Mouse (Mus musculus): ENCODE data around the gene G430095P16Rik. TPM values are rescaled to one million over a fixed set of nuclear protein-coding genes. Genes with fewer than 3 reads are reported as not detected.

The G430095P16Rik gene
- total RNA-seq, 2 experiments from 2014 or later: 0.39 TPM; not detected in 1

DNA sequence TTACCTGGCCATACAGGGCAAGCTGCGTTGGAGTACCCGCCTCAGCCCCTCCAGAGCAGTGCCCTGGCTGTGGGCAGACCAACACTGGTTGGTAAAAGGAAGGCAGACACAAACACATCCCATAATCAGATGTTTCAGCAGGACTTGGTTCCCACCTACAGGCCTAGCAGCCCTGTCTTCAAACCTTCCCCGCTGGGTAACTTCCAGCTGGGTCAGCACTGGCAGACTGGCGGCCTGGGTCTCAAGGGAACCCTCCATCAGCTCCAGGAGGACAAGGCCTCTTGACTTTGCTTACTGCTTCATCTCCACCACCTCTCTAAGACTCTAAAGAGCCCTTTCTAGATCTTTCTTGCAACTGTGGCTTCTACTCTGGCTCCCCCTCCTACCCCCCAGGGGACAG lies 13.7 kb downstream of the G430095P16Rik start:
- intact Hi-C loops (cut with DNase I): loop anchor here (2.0 to 5.0 kb wide), 2 partner anchors 26 to 34 kb away; partner anchors contain the start of gene Lyl1
- DNase-seq (ENCODE audit: low spot score): no peak

DNA sequence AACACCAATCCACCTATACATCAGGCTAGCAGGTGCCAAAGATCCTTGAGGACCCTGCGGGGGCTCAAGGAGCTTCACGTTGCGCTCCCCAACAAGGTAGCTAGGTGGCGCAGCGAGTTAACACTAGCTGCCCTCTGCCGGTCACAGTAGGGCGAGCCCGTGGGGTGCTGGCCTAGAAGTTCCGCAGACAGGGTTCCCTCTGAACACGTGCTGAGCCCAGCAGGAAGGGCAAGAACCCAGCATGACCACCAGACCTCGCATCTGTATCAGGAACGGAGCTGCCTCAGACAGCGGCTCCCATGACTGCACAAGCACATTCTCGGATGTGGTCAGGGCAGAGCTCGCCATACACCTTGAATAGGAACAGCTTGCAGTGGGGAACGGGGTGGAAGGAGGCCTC lies 14.8 kb downstream of the G430095P16Rik start:
- intact Hi-C loops (cut with DNase I): loop anchor here (1.0 to 5.0 kb wide), 3 partner anchors 27 to 73 kb away; partner anchors contain the start of gene Lyl1

DNA sequence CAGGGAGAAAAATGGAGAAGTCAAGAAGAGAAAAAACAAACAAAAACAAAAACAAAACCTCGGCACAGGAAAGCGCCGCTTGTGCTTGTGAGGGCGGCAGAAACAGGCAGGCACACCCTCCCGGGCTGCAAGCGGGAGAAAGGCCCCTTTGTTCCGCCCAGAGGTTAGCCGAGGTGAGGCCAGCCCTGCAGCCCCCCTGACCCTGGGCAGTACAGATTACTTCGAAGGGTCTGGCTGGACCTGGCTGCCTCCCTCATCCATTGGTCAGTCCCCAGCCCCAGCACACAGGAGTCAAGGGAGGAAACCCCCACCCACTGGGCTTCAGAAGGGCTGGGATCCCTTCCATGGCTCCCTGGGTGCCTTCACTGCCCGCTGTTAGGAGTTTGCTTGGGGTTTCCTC lies 15.5 kb downstream of the G430095P16Rik start:
- DNase-seq (ENCODE audit: low spot score): no peak
- intact Hi-C loops (cut with DNase I): loop anchor here (5.0 kb wide), 1 partner anchor 36 kb away; the partner anchor contains the start of gene Lyl1

More for the DNA sequence above, 14.8 kb downstream of the G430095P16Rik start:
- peak; percentile 64 for DNase-seq (ENCODE audit: low spot score)

DNA sequence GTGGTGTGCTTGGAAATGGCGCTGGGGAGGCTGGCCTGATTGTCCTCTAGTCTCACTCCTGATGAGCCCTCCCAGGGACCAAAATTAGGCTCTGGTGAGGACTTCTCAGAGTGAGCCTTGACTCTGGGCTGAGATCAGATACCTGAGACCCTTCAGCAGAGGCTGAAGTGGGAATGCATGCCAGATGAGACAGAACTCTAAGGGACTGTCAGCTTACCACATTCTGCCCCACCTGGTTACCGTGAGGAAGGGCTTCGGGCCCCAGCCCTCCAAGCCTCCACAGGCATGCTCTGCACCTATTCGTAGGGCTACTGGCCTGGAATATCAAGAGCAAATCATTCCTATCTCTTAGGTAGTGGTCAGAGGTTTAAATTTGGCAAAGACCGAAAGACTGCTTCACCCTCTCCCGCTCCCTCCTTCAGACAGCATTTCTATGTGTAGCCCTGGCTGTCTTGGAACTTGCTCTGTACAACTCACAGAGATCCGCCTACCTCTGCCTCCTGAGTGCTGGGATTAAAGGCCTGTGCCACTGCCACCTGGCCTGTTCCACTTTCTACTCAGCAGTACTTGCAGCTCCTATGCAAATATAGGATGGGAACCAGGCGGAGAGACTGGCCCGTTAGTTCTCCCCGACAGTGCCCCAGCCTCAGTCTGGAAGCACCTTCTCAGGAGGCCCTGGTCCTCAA lies 16.1 kb downstream of the G430095P16Rik start:
- DNase-seq (ENCODE audit: low spot score): no peak
- intact Hi-C loops (cut with DNase I): loop anchor here (5.0 kb wide), 1 partner anchor 37 kb away; the partner anchor contains the start of gene Lyl1

DNA sequence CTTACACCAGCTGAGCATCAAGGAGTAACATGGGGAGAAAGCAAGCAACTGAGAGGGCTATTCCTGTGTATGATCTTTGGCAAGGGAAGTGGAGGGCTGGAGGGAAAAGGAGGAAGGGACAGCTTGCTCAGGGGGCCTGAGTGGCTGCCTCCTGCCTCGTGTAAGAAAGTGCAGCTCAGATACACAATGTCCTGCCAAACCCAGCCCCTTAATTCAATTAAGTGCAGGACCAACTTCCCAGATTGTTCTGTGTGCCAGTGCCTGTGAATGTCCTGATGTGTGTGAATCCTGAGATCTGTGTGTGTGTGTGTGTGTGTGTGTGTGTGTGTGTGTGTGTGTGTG lies 16.6 kb downstream of the G430095P16Rik start:
- DNase-seq (ENCODE audit: low spot score): no peak
- intact Hi-C loops (cut with DNase I): loop anchor here (5.0 kb wide), 1 partner anchor 37 kb away; the partner anchor contains the start of gene Lyl1

DNA sequence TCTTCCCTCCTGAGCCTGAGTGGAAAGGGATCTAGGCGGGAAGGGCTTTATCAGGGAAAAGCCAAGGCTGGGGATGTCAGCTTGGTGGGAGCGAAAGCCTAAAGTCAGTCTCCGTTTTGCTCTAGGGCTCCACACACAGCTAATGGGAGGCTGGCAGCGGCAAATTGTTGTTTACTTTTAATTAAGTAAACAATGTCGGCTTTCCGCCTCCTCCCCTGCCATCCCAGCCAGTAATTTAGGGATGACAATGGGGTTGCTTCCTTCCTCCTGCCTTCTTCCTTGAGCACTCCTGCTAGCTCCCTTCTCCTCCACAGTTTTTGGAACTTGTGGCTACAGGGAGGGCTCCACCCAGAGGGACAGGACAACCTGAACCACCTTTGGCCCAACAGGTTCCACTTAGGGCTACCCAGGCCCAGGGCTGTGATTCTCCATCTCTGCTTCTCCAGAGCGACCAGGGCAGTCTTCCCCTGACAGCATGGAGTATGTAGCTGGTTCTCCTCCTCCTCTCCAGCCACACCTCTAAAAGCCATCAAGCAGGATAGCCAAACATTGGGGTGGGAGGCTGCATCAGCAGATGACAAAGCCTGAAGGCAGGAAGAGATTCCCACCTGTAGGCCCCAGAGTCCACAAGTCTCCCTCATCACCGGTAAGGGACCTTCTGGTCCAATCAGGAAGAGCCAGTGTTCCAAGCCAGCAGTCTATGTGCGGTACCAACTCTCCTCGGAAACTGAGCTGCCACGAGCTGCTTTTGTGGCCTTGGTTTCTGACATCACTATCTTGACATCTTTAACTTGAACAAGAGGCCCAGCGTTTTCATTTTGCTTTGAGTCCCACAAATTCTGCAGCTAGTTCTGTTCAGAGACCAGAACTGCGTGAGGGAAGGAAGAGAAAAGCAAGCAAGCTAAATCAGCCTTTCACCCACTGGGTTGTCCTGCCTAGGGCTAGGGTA lies 18.4 kb downstream of the G430095P16Rik start:
- intact Hi-C loops (cut with DNase I): no loop called here
- no peak for DNase-seq (ENCODE audit: low spot score)

DNA sequence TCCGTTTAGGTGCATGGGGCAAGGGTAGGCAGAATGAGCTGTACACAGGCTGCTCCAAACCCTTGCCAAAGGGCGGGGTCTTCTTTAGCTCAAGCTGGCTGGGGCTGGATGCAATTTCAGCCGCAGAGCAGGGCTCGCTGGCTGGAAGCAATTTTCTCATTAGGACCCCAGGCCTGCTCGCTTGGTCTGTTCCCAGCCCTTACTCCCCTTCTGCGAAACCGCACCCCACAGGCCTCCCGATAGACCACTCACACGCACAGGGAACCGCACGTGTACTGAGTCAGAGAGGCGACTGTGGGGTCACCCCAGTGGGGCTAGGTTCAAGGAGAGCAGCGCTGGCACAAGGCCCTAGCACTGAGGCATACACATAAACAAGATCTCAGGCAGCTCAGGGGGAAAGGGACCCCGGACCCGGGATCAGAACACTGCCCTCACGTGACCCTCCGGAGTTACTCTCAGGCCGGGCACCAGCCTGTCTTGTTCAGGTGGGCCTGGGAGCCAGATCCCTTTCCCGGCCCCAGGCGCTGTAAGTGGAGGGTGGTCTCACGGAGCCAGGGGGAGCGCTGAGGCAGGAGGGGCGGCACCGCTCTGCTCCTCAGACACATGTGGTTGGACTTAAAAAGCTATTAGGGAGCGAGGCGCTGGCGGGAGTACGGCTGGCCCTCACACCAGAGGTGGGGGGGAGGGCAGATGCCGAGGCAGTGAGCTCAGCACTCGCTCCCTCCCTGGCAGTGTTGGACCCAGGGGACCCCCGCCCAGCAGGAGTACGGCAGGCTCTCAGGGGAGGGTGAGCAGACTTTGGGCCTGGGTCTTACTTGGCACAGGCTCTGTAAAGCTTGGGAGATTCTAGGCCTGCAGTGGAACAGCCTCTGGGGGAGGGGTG lies 19.6 kb downstream of the G430095P16Rik start:
- peak; percentile 74 for DNase-seq (ENCODE audit: low spot score)

DNA sequence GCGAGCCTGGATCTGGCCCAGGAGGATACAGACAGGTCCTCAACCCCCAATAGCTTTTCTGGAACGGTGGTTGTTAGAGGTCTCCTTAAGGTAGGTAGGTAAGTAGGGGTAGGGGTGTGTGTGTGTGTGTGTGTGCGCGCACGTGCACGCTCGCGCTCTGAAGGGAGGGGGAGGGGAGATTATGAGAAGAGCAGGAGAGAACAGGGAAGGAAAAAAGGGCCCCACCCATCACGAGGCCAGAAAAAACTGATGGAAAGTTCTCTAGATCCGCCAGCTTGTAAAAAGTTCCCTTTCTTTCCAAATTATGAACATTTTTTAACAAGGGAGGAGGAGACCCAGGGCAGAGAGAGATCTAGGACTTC lies 20.2 kb downstream of the G430095P16Rik start:
- DNase-seq (ENCODE audit: low spot score): peak; percentile 40
- intact Hi-C loops (cut with DNase I): no loop called here

More for the DNA sequence above, 19.6 kb downstream of the G430095P16Rik start:
- intact Hi-C loops (cut with DNase I): no loop called here

DNA sequence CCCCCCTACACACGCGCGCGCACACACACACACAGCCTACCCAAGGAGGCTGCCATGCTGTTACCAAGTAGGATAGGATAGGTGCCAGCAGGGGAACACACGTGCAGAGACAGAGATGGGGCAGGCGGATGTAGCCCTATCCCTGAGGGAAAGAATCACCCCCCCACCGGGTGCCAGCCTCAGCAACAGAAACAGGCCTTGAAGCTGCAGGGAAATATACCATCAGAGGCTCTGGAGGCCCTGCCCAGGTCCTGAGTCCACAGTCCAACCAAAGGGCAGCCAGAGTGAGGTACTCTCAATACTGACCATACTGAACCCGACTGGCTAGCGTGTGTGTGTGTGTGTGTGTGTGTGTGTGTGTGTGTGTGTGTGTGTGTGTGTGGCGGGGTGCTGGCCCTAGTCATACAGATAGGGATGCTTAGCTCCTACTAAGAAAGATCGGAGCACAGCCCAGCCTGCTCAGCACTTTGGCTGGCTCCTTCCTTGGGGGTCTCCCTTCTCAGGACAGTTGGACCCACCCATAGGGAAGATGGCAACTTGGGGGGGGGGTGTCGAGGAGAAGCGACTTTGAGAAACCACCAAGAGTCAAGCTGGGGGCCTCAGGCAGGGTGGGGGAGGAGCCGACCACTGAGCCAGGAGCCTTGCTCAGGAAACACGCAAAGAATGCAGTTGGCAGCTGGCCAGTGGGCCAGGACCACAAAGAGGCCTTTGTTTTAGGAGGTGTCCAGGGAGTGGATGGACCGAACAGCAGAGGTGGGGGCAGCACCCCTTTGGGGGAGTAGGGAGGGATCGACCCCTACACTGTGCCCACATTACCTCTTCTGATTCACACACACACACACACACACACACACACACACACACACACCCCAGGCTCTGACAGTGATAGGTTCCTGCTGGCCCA lies 21.0 kb downstream of the G430095P16Rik start:
- DNase-seq (ENCODE audit: low spot score): peak; percentile 70
- intact Hi-C loops (cut with DNase I): no loop called here

DNA sequence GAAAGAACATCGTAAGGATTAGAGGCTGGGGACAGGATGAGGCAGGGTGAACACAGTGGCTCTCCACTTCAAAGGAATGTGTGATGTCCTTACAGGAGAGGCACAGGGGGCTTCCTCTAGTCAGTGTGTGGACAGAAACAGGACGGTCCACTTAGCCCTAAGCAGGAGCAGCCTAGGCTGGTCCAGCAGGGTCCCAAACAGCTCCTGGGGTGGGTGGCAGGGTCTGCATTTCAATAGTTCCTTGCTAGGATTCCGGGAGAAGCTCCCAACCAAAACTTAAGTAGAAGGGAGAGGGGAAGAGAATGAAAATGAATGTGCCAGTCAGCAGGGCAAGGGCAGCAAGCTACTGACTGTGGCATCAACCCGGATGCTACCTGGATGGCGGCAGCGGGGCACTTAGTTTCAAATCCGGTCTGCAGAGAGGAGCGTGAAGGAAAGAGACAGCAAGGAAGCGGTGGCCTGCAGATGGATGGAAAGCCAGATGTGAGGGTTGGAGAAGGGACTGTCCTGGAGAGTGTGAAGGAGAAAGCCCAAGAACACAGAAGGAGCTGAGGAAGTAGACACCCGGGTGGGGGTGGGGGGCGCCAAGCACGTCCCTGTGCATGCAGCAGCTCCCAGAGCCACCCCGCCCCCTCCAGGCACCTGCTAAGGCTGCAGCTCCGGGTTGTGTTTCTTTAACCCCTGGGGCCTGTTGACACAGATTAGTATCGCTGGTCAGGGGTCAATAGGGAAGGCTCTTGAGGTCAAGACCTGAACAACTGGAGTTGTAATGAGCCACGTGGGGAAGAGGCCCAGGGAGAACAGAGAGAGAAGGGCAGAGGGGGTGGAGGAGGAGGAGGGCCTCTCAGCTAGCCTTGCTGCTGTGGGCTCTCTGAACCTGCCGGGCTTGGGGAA lies 22.5 kb downstream of the G430095P16Rik start:
- no peak for DNase-seq (ENCODE audit: low spot score)
- intact Hi-C loops (cut with DNase I): no loop called here

DNA sequence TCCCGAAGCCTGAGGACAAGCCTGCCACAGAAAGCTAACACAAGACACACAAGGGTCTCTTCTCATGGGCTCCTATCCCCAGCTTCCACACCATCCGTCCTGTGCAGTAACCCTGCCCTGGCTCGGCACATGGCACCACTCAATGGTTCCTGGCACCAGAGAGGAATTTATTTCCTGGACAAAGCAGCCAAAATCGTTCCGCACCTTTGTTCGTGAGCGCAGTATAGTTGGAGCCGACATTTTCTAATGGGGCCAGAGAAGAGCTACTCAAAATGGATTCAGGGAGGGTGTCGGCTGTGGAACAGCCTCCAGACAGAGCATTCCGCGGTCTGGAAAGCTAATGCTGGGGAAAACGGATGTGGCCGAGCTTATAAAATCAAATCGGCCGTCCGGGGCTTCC lies 26.7 kb downstream of the G430095P16Rik start:
- DNase-seq (ENCODE audit: low spot score): no peak

DNA sequence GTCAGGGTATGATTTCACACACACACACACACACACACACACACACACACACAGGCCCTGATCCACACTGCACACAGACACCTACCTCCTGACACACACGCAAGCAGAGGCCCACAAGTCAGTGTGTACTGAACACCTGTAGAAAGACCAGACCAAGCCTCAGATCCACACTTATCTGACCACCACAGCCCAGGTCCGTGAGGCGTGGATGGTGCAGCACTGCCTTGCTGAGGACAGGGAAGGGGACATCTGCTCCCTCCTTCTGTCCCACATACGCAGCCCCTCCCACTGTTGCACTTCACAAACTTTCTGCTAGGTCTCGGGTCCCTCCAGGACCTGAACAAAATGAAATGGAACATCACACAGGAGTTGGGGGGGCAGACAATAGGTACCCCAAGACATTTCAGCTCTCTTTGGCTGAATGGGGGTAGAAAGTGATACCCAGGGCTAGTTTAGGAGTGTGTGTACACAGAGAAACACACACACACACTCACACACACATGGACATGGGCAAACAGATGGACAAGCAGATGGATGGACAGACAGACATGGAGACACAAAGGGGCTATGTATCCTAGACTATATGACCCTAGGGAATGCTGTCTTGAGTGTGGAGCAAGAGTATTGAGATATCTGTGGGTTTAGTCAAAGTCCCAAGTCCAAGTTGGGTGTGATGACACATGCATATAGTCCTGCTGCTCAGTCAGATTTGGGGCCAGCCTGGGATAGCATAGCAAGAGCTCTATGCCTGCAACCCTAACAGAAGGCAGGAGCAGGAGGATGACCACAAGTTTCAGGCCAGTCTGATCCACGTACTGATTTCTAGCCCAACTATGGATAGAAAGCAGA lies 30.2 kb downstream of the G430095P16Rik start:
- intact Hi-C loops (cut with DNase I): no loop called here
- DNase-seq (ENCODE audit: low spot score): no peak

More for the DNA sequence above, 26.7 kb downstream of the G430095P16Rik start:
- intact Hi-C loops (cut with DNase I): no loop called here

DNA sequence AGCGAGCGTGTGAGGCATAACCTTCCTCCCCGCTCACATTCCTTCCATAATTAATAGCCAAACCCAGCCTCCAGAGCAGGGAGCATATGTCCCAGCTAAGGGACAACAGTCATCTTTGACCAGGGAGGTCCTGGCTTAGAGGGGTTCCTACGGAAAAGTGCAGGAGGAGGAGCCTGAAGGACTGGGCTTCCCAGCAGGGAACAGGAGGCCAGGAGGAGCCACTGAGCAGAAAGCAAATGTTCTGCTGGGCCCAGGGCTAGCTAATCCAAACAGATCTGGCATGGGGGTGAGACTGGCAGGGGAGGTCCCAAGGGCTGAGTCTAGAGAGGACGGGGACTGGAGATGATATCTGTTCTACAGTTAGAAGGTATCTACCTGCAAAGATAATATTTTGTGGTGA lies 34.7 kb downstream of the G430095P16Rik start:
- intact Hi-C loops (cut with DNase I): no loop called here
- no peak for DNase-seq (ENCODE audit: low spot score)

DNA sequence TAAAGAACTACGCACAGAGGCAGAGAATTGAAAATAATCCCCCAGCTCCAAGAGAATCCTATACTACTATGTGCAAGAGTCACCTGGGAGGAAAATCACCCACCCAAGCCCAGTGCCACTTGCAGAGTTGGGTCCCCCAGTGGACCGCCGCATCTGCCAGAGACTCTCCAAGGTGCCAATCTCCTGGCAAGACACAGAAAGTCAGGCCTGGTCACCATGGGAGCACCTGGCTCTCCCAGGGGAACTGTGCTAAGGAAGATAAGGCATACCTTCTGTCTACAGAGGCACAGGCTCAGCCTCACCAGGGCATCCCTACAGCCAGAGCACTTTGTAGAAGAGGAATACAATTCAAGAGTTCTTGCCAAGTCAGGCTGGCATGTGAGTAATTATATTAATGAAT lies 35.5 kb downstream of the G430095P16Rik start:
- no peak for DNase-seq (ENCODE audit: low spot score)
- intact Hi-C loops (cut with DNase I): no loop called here

DNA sequence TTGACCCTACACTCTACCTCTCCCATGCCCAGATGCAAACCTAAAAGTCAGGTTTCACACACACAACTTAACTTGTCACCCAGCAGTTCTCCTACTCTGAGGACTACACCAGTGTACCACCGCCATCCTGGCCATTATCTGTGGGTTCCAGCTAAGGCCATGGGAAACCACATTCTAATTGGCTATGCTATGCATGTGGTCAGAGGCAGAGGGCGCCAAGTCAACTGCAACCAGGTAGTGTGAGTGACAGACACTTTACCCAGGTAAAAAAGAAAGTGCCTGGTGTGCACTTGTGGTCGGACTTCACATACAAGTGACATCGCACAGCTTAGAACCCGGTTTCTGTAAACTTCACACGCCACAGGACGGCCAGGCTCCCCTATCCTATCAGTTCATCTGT lies 36.3 kb downstream of the G430095P16Rik start:
- intact Hi-C loops (cut with DNase I): loop anchor here (1.0 kb wide), 1 partner anchor 51 kb away; no protein-coding TSS in a partner anchor
- no peak for DNase-seq (ENCODE audit: low spot score)

DNA sequence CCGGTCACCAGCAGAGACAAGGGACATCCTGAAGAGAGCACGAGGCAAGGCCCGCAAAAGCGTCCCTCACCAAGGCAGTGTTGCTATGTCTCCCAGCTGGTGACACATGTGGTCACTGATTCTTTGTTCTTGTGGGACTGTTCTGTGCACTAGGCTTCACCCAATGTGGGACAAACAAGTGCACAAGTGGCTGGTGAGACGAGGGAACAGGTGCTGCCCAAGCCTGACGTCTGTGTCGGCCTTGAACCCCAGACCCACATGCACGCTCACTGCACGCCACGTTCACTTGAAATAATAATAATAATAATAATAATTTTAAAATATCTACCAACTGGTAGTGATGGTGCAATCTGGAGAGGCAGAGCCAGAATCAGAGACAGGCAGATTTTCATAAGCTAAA lies 36.9 kb downstream of the G430095P16Rik start:
- DNase-seq (ENCODE audit: low spot score): no peak
- intact Hi-C loops (cut with DNase I): loop anchor here (1.0 kb wide), 1 partner anchor 51 kb away; no protein-coding TSS in a partner anchor

DNA sequence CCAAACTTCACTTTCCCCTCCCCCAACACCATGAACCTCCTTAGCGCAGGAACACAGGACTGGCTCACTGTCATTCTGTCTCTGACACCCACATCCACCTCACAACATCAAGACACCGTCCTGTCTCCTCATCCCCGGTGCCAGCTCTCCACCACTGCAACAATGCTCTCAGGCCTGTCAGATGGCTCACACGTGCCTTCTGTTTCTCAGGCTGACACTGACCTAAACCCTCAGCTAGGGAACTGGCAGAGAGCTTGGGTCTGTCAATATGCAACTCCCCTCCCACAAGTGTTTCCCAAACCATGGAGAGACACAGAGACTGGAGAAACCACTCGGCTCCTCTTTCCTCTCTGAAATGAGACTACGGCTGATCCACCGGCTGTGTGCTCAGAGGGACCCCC lies 37.6 kb downstream of the G430095P16Rik start:
- DNase-seq (ENCODE audit: low spot score): no peak
- intact Hi-C loops (cut with DNase I): no loop called here

Measured in heart, postnatal 25 days (tissue).